Mouse (Mus musculus) liver, postnatal 0 days (tissue): ENCODE measurements around the gene Kcnk1.

Experiments
- CTCF ChIP-seq: sonication (generic); IDR thresholded peaks from 2 replicates; pipeline ENCODE4 v1.5.1; 2016; ENCODE audit warnings: antibody characterized with exemption, low read depth
- EP300 ChIP-seq: IDR thresholded peaks from 2 replicates; pipeline ENCODE4 v1.6.1; 2016; ENCODE audit warnings: antibody characterized with exemption, low read depth, mild to moderate bottlenecking

DNA sequence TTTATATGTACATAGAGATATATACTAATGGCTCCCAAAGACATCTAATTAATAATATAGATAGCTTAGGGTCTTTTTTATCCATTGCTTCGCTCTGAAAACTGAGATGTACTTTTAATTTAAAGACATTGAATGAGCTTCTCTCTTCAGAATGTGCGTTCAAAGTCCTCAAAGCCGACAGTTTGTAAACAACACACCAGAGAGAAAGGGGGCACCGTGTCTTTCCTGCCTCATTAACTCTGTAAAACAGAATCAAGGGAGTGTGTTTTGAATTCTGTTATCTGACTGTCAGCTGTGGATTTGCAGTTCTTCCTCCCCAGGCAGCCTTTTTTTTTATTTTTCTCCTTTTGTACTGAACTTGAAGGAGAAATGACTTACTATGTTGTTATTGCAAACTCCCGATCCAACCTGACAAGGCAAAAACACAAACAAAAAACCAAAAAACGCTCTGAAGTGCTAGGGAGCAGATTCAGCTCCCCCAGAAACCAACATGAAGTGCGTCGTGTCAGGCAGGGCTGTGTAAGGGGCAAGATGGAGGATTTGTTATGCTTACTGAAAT is 69.7 kb downstream of the Kcnk1 start:
- TF ChIP-seq CTCF (no peak), EP300 (no peak)
